Mouse (Mus musculus) limb, embryonic 15.5 days (tissue): ENCODE measurements around the gene Dvl1. TPM values are rescaled to one million over a fixed set of nuclear protein-coding genes. Genes with fewer than 3 reads are reported as not detected.

ENCODE experiments used
- ATAC-seq: fragments of 200-750 bp; cut with Nextera tagmentation; 2 replicates; pipeline ENCODE4 v1.8.0; 2017; ENCODE audit warnings: low read depth, moderate TSS enrichment; ENCODE audit not compliant: insufficient number of reproducible peaks, low FRiP score, low TSS enrichment
- H3K27ac ChIP-seq: fragments of 300-500 bp; sonication (generic); 2 replicates; pipeline ENCODE4 v1.5.1; 2015; ENCODE audit warnings: moderate library complexity, mild to moderate bottlenecking, inconsistent platforms
- H3K27me3 ChIP-seq: fragments of 300-500 bp; sonication (generic); 2 replicates; pipeline ENCODE4 v1.6.1; 2015; ENCODE audit warnings: inconsistent platforms
- H3K36me3 ChIP-seq: fragments of 300-500 bp; sonication (generic); 2 replicates; pipeline ENCODE4 v1.6.1; 2015; ENCODE audit warnings: inconsistent platforms
- H3K4me1 ChIP-seq: fragments of 300-500 bp; sonication (generic); 2 replicates; pipeline ENCODE4 v1.6.1; 2015; ENCODE audit warnings: inconsistent platforms
- H3K4me2 ChIP-seq: fragments of 300-500 bp; sonication (generic); 2 replicates; pipeline ENCODE4 v1.6.1; 2015; ENCODE audit warnings: mild to moderate bottlenecking, inconsistent platforms
- H3K4me3 ChIP-seq: fragments of 300-500 bp; sonication (generic); 2 replicates; pipeline ENCODE4 v1.5.1; 2015; ENCODE audit warnings: mild to moderate bottlenecking, inconsistent platforms
- H3K9ac ChIP-seq: fragments of 300-500 bp; sonication (generic); 2 replicates; pipeline ENCODE4 v1.6.1; 2015; ENCODE audit warnings: inconsistent platforms
- H3K9me3 ChIP-seq: fragments of 300-500 bp; sonication (generic); 2 replicates; pipeline ENCODE4 v1.6.1; 2016; ENCODE audit warnings: inconsistent platforms
- WGBS: fragments of 180-500 bp; shearing (Covaris S2); methylation state at CpG from one replicate; pipeline ENCODE4 v1.1.7; 2015; 5-methylcytosine and 5-hydroxymethylcytosine counted together
- polyA plus RNA-seq: library from polyadenylated mRNA; unstranded; fragments of >200 nt; fragmentation: Nextera tagmentation; extraction: Ambion mirVana; gene quantifications from 2 replicates; pipeline ENCODE4 v1.2.1, GENCODE M21; 2015

Dvl1 gene
- polyA plus RNA-seq, 1 experiment from 2014 or later, result 7.1 TPM

DNA sequence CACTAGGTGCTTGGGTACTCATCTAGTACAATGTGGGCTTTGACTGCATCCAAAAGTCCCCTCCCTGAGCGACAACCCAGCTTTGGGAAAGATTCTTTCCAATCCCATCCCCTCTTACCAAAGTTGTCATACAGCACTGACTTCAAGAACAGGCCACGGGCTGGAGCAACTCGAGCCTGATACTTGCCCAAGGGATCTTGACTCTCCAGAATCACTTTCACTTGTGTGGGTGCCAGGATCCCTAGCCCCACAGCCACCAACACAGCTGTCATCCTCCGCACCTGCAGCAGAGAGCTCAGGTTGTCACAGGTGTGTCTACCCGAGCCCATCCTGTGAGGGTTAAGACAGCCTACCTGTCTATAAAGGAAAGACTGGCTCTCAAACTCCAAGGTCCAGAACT is 42.1 kb downstream of the Dvl1 start:
- 79% methylated on average over 5 of the region's 5 CpGs for WGBS
- H3K4me3 ChIP-seq, result no peak overlapping the region
- H3K36me3 ChIP-seq, result peaks cover 52% of the 10 kb centered on the region
- ATAC-seq, result no peak
- no peak overlapping the region for H3K9ac ChIP-seq
- H3K4me1 ChIP-seq, result peaks cover 32% of the 10 kb centered on the region
- H3K27me3 ChIP-seq, result no peaks in the 10 kb centered on the region
- H3K27ac ChIP-seq, result no peak overlapping the region
- no peak overlapping the region for H3K4me2 ChIP-seq
- H3K9me3 ChIP-seq, result no peaks in the 10 kb centered on the region

DNA sequence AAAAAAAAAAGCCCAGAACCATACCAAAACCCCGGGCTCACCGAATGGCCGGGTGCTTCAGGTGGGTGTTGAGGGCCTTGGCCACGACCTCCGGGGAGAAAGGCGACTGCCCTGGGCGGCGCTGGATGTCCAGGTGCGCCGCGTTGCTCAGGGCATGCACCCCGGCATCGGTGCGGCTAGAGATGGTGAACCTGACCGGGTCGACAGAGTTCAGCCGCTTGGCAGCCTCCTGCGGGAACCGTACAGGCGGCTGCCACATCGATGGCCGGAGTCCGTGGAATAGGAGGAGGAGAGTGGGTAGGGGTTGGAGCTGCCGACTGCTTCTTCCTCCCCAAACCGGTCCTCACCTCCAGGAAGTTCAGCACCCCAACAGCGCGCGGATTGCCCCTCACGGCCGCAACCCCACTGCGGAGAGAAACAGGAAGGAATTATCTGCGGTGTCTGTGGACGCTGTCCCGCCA is 43.8 kb downstream of the Dvl1 start:
- peak overlapping the region; percentile 85 for H3K4me2 ChIP-seq
- peak overlapping the region; percentile 92 for H3K4me3 ChIP-seq
- ATAC-seq, result no peak
- no peaks in the 10 kb centered on the region for H3K9me3 ChIP-seq
- peaks cover 47% of the 10 kb centered on the region for H3K4me1 ChIP-seq
- no peaks in the 10 kb centered on the region for H3K27me3 ChIP-seq
- peaks cover 41% of the 10 kb centered on the region for H3K36me3 ChIP-seq
- 0% methylated on average over 34 of the region's 34 CpGs for WGBS
- H3K27ac ChIP-seq, result 0 out of 2 replicates have a peak overlapping the region, but pooled peaks have one; percentile 98
- peak overlapping the region; percentile 87 for H3K9ac ChIP-seq

DNA sequence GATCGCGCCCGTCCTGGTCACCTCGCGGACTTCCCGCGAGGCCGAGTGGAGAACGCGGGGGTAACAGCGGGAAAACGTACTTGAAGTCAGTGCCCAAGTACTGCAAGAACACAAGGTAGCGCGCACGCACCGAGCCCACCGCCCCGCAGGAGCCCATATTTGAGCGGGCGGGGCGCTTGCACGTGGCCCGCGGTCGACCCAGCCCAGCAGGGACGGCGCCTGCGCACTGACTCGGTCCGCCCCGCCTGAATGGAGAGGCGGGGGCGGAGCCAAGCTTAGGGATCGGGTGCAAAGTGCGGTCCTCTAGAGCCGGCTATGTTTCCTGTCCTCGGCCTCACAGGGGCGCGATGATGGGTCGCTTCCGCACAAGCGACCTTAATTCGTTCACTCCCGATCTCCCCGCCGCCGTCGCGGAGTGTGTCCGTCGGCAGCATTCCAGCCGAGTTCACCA is 44.4 kb downstream of the Dvl1 start, which contains the start of the genes Pusl1 and Acap3:
Gene Pusl1 (minus strand): TSS at position 231 of the 451 bp plus-strand sequence.
Gene Acap3 (plus strand): TSS at position 272 of the 451 bp plus-strand sequence.
- ATAC-seq, result peak; percentile 86
- Histone ChIP-seq H3K27ac (peak within 1 kb of the TSS; percentile 98), H3K36me3 (peaks cover 40% of the 10 kb centered on the region), H3K4me3 (peak within 1 kb of the TSS; percentile 92), H3K4me2 (peak within 1 kb of the TSS; percentile 85), H3K9ac (peak within 1 kb of the TSS; percentile 87), H3K9me3 (no peaks in the 10 kb centered on the region), H3K4me1 (peaks cover 47% of the 10 kb centered on the region), H3K27me3 (no peaks in the 10 kb centered on the region)
- WGBS, result under 1% methylated on average over 52 of the region's 52 CpGs

DNA sequence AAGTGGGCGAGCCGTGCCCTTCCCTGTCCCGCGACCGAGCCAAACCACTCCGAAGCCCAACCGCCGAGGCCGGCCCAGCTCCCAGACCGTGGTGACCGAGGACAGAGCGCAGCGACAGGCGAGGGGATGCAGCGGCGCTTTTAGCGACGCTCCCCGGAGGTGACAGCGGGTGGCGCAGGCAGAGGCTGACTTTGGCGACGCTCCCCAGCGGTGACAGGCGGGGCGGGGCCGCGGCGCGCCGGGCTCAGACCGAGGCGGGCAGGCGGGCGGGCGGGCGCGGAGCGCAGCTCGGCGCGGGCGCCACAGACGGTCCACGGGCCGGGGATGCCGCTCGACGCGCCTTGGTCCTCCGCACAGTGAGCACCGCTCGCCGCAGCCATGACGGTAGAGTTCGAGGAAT is 44.8 kb downstream of the Dvl1 start:
- Histone ChIP-seq H3K9ac (peak overlapping the region; percentile 87), H3K27ac (peak overlapping the region; percentile 98), H3K4me2 (peak overlapping the region; percentile 85), H3K9me3 (no peaks in the 10 kb centered on the region), H3K4me3 (peak overlapping the region; percentile 92), H3K36me3 (peaks cover 40% of the 10 kb centered on the region), H3K27me3 (no peaks in the 10 kb centered on the region), H3K4me1 (peaks cover 47% of the 10 kb centered on the region)
- ATAC-seq, result peak; percentile 82
- under 1% methylated on average over 54 of the region's 56 CpGs for WGBS

DNA sequence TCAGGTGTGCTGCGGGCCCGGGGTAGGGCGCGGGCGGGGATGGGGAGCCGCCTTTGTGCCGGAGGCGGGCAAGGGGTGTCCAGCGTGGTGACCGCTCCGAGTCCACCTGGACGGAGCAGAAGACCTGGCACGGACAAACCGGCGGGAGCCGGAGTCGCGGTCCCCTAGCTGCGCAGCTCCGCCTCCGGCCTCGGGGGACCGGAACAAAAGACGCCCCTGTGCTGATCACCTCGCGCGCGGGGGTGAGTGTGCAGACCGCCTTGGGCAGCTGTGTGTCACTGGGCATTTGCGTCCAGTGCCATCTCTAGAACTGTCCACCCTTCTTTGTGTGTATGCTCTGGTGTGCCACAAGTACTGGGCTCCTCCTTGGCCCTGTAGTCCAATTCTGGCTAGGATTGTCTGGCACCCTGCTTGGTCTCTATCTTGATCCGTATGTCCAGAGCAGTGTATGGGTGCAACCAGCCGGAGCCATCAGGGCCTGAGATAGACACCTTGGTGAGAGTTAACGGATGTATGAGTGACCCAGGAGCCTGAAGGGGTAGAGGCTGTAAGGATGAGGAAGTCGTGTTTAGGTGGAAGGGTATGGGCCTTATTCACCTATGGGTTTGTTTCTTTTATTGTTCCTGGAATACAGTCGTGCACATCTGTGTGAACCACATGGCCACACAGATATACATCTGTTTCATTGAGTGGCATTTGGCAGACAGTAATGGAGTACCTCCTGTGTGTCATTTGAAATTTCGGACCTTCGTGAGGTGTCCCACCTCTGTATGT is 45.4 kb downstream of the Dvl1 start:
- peaks cover 36% of the 10 kb centered on the region for H3K36me3 ChIP-seq
- peak overlapping the region; percentile 92 for H3K4me3 ChIP-seq
- peak overlapping the region; percentile 98 for H3K27ac ChIP-seq
- H3K4me2 ChIP-seq, result peak overlapping the region; percentile 85
- peaks cover 47% of the 10 kb centered on the region for H3K4me1 ChIP-seq
- 3% methylated on average over 37 of the region's 37 CpGs for WGBS
- no peaks in the 10 kb centered on the region for H3K27me3 ChIP-seq
- H3K9ac ChIP-seq, result peak overlapping the region; percentile 87
- no peak for ATAC-seq
- H3K9me3 ChIP-seq, result no peaks in the 10 kb centered on the region

DNA sequence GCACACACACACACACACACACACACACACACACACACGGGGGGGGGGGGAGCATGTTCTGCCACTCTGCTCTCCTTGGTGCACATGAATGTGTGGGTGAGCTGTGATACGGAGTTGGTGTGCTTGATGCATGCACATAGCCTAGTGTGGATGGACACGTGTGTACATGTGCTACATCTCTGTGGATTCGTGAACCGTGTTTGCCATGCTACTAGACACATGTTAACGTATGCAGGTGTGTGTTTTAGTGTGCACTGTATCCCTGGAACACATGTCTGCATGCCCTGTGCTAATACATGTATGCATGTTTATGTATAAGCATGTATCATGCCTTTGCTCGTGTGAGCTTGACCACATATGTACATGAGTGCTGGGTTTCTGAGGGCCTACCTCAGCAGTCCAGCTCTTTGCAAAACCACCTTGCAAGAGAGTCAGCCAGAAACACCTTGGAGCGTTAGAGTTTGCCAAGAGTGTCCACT is 46.0 kb downstream of the Dvl1 start:
- H3K9me3 ChIP-seq, result no peaks in the 10 kb centered on the region
- ATAC-seq, result no peak
- H3K4me2 ChIP-seq, result peak overlapping the region; percentile 85
- H3K4me3 ChIP-seq, result peak overlapping the region; percentile 92
- H3K27ac ChIP-seq, result no peak overlapping the region
- H3K36me3 ChIP-seq, result peaks cover 33% of the 10 kb centered on the region
- H3K9ac ChIP-seq, result 0 out of 2 replicates have a peak overlapping the region, but pooled peaks have one; percentile 20
- peaks cover 47% of the 10 kb centered on the region for H3K4me1 ChIP-seq
- WGBS, result 65% methylated on average over 8 of the region's 8 CpGs
- no peaks in the 10 kb centered on the region for H3K27me3 ChIP-seq

DNA sequence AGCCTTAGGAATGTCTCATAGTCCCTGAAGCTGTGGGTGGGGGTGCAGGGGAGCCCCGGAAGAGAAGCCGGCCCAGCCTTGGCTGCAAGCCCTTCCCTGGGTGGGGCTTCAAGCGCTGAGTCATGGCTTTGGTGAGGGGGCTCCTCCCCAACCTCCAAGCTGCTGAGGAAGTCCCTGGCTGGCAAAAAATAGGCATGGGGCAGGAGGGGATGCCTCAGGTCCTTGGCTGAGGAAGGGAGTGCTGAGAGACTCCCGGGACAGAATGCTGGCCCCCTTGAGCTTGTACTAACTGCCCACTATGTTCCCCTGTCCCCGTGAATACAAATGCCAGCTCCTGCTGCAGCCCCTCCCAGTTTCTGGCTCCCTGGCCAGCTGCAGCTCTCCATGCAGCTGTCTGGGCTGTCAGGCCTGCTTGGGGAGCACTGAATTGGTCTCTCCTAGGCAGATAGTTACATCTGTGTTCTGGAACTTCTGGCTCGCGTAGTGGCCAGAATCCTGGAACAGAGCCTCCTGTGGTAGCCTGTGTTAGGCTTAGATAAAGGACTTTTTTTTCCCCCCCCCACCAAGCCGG is 47.2 kb downstream of the Dvl1 start:
- Histone ChIP-seq H3K36me3 (peaks cover 33% of the 10 kb centered on the region), H3K9me3 (no peaks in the 10 kb centered on the region), H3K9ac (no peak overlapping the region), H3K4me3 (peak overlapping the region; percentile 92), H3K4me1 (peaks cover 46% of the 10 kb centered on the region), H3K27ac (peak overlapping the region; percentile 17), H3K4me2 (peak overlapping the region; percentile 85), H3K27me3 (no peaks in the 10 kb centered on the region)
- 19% methylated on average over 8 of the region's 8 CpGs for WGBS
- no peak for ATAC-seq

DNA sequence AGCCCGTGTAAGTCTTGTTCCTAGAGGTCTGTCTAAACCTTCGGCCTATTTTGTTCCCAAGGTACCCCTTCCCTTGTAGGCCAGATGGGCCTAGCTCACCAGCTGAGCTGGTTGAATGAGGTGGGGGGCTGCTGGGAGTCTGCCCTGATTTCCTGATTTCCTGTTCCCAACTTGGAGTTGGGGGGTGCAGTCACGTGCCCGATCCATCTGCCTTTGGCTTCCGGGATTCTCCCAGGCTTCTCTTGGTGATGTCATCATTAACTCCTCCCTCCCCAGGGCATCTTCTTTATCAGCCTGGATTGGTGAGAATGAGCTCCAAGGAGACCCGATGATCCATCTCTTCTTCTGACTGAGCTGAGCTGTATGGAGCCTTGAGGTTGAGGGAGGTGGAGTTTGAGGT is 48.0 kb downstream of the Dvl1 start:
- H3K9ac ChIP-seq, result no peak overlapping the region
- H3K27ac ChIP-seq, result peak overlapping the region; percentile 17
- ATAC-seq, result no peak
- peaks cover 36% of the 10 kb centered on the region for H3K36me3 ChIP-seq
- peaks cover 42% of the 10 kb centered on the region for H3K4me1 ChIP-seq
- H3K4me2 ChIP-seq, result peak overlapping the region; percentile 85; the same call in 1 of the 2 replicates
- H3K9me3 ChIP-seq, result no peaks in the 10 kb centered on the region
- WGBS, result 38% methylated on average over 6 of the region's 6 CpGs
- no peaks in the 10 kb centered on the region for H3K27me3 ChIP-seq
- H3K4me3 ChIP-seq, result no peak overlapping the region

DNA sequence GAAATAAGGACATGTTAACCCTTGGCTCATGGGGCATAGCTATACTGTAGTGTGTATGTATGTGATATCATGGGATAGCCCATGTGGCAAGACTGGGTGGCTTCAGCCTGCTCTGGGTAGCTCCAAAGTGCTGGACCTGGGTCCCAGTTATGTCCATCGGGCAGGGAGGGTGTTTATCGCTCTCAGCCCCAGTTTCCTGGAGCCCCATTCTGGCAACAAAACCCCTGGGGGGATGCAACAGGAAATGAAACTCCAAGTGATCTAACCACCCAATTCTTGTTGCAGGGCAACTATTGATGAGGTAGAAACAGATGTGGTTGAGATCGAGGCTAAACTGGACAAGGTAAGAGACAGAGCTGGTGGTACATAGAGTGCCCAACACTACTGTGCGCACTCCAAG is 48.6 kb downstream of the Dvl1 start:
- no peak for ATAC-seq
- no peaks in the 10 kb centered on the region for H3K27me3 ChIP-seq
- no peak overlapping the region for H3K27ac ChIP-seq
- no peak overlapping the region for H3K4me2 ChIP-seq
- H3K9ac ChIP-seq, result no peak overlapping the region
- peaks cover 42% of the 10 kb centered on the region for H3K36me3 ChIP-seq
- peaks cover 36% of the 10 kb centered on the region for H3K4me1 ChIP-seq
- 88% methylated on average over 4 of the region's 4 CpGs for WGBS
- no peak overlapping the region for H3K4me3 ChIP-seq
- H3K9me3 ChIP-seq, result no peaks in the 10 kb centered on the region

DNA sequence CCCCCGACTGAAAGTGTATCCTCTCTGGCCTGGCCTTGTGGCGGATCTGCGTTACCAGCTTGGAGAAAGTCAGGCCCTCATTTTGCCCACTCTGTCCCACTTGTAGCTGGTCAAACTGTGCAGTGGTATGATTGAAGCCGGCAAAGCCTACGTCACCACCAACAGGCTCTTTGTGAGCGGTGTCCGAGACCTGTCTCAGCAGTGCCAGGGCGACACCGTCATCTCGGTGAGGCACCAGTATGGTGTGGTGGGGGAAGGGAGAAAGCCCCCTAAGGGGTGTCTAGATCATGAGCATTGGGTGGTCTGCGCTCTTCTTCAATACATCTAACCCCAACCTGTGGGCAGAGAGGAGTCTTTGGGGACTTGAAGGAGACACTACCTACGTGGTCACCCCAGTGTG is 49.3 kb downstream of the Dvl1 start:
- Histone ChIP-seq H3K27me3 (no peaks in the 10 kb centered on the region), H3K9me3 (no peaks in the 10 kb centered on the region), H3K4me3 (no peak overlapping the region), H3K9ac (no peak overlapping the region), H3K27ac (no peak overlapping the region), H3K4me2 (no peak overlapping the region), H3K4me1 (peaks cover 37% of the 10 kb centered on the region), H3K36me3 (peaks cover 48% of the 10 kb centered on the region)
- ATAC-seq, result no peak
- 98% methylated on average over 12 of the region's 12 CpGs for WGBS

DNA sequence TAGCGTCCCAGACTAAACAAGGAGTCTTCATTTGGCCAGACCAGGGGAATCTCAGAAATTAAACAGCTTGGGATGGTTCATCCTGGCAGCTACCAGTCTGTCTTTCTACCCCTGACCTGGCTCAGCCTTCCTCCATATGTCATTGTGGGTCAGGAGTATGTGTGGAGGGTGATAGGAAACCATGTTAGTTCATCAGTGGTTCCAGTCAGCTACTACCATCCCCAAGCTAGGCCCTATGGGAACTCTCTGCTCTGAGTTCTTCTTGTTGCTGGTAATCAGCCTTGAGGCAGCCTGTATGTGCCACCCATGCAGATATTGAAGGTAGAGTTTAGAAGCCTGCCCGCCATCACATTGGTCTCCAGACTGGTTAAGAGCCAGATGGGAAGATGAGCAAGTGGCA is 51.1 kb downstream of the Dvl1 start:
- peaks cover 67% of the 10 kb centered on the region for H3K36me3 ChIP-seq
- no peaks in the 10 kb centered on the region for H3K27me3 ChIP-seq
- no peak overlapping the region for H3K4me2 ChIP-seq
- no peak for ATAC-seq
- no peak overlapping the region for H3K27ac ChIP-seq
- no peak overlapping the region for H3K4me3 ChIP-seq
- no peak overlapping the region for H3K9ac ChIP-seq
- peaks cover 28% of the 10 kb centered on the region for H3K4me1 ChIP-seq
- WGBS, result 96% methylated on average over 2 of the region's 2 CpGs
- H3K9me3 ChIP-seq, result no peaks in the 10 kb centered on the region

DNA sequence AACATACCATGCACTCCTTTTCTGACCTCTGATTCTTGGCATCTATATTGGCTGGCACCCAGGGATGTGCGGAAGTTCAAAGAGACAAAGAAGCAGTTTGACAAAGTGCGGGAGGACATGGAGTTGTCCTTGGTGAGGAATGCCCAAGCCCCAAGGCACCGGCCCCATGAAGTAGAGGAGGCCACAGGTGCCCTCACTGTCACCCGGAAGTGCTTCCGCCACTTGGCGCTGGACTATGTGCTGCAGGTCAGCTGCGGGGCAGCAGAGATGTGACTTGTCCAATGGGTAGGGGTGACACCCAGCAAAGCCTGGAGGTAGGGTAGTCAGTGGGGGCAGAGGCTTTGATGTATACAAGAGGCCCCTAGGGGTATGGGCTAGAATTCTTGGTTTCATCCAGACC is 52.2 kb downstream of the Dvl1 start:
- Histone ChIP-seq H3K9me3 (no peaks in the 10 kb centered on the region), H3K4me1 (peaks cover 18% of the 10 kb centered on the region), H3K4me2 (no peak overlapping the region), H3K27ac (no peak overlapping the region), H3K9ac (no peak overlapping the region), H3K36me3 (peaks cover 77% of the 10 kb centered on the region), H3K4me3 (no peak overlapping the region), H3K27me3 (no peaks in the 10 kb centered on the region)
- ATAC-seq, result no peak
- 92% methylated on average over 7 of the region's 7 CpGs for WGBS
